Mouse (Mus musculus): Measurements from ENCODE around the gene Umps. TPM values are rescaled to one million over a fixed set of nuclear protein-coding genes. Genes with fewer than 3 reads are reported as not detected.

Umps gene
- 10 to 100 TPM in 2 of 26 experiments, 1 to 10 TPM in 20, under 1 TPM in 4; 0.51 to 13.5 (median 3.7) TPM for total RNA-seq (2018; cell fraction: chromatin; rRNA removed)
- total RNA-seq (2018; cell fraction: cytosol; rRNA removed) = 10 to 100 TPM in 19 of 26 experiments, 1 to 10 TPM in 7; 6.9 to 17.3 (median 12.8) TPM
- total RNA-seq (2018; cell fraction: nucleus; rRNA removed) = 10 to 100 TPM in 4 of 26 experiments, 1 to 10 TPM in 22; 2.0 to 17.8 (median 4.3) TPM
- 11.6 to 23.0 TPM (median 12.1 TPM) in 3 replicates for polyA plus RNA-seq (2018)

DNA sequence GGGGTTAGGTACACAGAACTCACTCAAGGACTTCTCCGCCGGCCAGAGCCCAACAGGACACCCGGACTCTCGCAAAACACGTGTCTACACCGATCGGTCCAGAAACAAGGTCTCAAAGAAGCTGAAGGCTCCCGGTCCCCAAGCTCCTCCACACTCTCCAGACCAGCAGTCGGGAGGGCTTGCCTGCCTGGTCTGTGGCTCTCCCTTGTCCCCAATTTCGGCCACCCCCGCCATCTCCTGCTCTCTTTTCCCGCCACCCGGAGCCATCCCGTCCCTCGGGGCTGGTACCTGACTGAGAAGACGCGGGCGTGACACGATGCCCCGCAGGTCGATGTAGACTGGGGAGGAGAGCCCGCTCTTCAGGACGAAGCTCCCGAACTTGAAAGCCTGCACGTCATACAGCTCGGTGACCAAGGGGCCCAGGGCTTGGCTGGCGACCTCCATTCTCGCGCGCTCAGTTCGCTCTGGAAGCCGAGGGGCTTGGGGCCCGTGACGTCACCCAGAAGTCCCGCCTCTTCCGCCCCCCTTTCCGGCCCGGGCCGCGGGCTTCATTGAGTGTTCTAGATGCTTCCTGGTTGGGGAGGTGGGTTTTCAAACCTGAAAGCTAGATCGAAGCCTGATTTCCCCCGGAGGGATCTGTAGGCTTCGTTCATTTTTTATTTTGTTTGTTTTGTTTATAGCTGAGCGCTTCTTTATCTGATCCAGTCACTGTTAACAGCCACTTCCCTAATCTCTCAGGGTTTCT lies at the start of gene Umps:
Umps (minus strand) TSS at position 501 of the 745 bp plus-strand sequence.
- peaks cover 8% of the 10 kb centered on the region; the same call in 1 of the 2 replicates for H3K36me3 ChIP-seq (ENCODE audit: inconsistent target)
- H3K79me2 ChIP-seq (ENCODE audit: inconsistent target) = peaks cover 35% of the 10 kb centered on the region
- H3K4me3 ChIP-seq (ENCODE audit: inconsistent target) = peak within 1 kb of the TSS; percentile 96
- 0% methylated on average over 44 of the region's 44 CpGs for WGBS (ENCODE audit: missing documents)
- H3K27ac ChIP-seq = peak within 1 kb of the TSS; percentile 64

DNA sequence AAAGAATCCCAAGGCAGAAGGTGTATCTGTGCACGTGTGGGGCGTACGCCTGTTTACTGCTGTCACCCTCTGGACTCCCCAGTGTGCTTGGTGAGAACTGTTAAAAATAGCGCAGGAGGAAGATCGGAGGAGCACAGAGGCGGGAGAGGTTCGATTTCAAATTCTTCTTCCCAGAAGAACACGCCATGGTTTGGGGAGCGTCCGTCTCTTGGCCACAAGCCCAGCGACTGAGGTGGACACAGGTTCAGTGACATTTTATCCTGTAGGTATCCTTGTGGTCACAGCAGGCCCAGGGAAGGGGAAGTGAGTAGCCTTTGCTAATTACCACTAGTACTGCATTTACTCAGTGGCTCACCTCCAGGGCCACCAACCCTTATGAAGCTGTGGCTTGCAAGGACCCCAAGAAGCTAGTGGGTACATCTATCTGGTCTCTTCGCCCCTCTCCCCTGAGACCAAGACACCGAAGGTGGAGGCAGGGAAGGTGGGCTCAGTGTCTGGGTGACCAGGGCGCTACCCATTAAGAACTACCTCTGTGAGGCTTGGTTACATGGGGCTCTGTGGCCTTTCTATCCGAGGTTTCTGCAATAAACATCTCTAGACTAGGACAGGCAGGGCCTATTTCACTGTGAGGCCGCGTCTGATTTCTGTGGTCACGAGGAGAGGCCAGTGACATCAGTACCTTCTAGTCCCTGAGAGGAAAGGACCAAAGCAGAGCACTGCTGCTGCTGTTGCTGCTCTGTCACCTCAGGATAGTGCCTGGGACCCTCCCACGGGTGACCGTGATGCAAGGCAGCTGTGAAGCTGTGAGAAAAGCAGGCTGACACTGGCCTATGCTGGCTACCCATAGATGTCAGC lies 45.4 kb upstream of the Umps start:
- WGBS (ENCODE audit: missing documents) = 85% methylated on average over 20 of the region's 20 CpGs
- no peaks in the 10 kb centered on the region for H3K79me2 ChIP-seq (ENCODE audit: inconsistent target)
- no peak overlapping the region for H3K27ac ChIP-seq
- no peak overlapping the region for H3K4me3 ChIP-seq (ENCODE audit: inconsistent target)
- no peaks in the 10 kb centered on the region for H3K36me3 ChIP-seq (ENCODE audit: inconsistent target)

DNA sequence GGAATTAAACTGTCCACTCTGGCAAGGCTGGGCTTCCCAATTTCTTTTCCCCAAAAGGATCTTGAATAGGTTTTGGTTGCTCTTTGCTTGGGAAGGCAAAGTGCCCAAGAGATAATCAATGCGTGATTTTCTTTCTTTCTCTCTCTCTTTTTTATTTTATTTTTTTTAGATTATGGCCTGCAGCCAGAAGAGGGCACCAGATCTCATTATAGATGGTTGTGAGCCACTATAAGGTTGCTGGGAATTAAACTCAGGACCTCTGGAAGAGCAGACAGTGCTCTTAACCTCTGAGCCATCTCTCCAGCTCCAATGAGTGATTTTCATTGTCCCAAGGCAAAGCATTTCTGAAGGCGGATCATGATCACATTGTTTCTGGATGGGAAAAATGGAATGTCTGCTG lies 42.7 kb upstream of the Umps start:
- no peaks in the 10 kb centered on the region for H3K79me2 ChIP-seq (ENCODE audit: inconsistent target)
- no peak overlapping the region for H3K27ac ChIP-seq
- 92% methylated on average over 2 of the region's 2 CpGs for WGBS (ENCODE audit: missing documents)
- no peak overlapping the region for H3K4me3 ChIP-seq (ENCODE audit: inconsistent target)
- H3K36me3 ChIP-seq (ENCODE audit: inconsistent target) = no peaks in the 10 kb centered on the region

DNA sequence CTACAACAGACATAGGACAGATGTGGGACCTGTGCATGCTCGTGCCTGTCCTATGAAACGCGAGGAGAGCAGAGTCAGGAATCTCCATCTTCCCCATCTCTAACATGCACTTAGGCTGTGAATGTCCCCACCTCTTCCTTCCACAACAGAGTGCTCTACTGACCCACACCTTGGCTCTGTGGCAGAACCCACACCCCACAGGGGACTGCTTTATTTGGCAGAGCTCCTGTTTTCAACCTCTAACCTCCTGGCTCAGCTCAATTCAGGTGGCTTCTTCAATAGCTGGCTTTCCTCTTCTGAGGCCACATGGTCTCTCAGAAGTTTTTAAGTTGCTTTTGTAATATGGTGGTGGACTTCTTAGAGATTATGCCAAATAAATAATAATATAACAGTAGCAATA lies 39.1 kb upstream of the Umps start:
- H3K36me3 ChIP-seq (ENCODE audit: inconsistent target) = no peaks in the 10 kb centered on the region
- WGBS (ENCODE audit: missing documents) = 94% methylated on average over 3 of the region's 3 CpGs
- no peak overlapping the region for H3K4me3 ChIP-seq (ENCODE audit: inconsistent target)

DNA sequence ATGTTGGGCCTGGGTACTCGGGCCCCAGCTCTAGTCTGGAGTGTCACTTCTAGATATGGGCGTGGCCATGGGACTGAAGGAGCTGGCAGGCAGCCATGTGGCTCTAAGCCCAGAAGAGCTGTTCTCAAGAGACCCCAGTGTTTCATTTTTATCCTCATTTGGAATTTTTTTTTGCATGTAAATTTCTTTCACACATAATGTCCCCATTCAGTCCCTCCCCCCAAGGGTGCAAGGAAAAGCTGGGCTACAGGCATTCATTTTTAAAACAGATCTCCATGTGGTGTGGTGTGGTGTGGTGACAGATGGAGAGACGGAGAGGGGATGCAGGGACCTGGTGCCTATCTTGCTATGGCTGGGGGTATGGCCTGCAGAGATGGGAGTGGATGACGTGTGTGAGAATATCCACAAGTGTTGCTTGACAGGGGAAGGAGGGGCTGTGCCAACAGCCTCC lies 37.3 kb upstream of the Umps start:
- WGBS (ENCODE audit: missing documents) = 65% methylated on average over 4 of the region's 4 CpGs
- Histone ChIP-seq H3K36me3 (ENCODE audit: inconsistent target) (no peaks in the 10 kb centered on the region), H3K27ac (no peak overlapping the region), H3K79me2 (ENCODE audit: inconsistent target) (no peaks in the 10 kb centered on the region), H3K4me3 (ENCODE audit: inconsistent target) (no peak overlapping the region)

More for the DNA sequence above, 39.1 kb upstream of the Umps start:
- Histone ChIP-seq H3K27ac (no peak overlapping the region), H3K79me2 (ENCODE audit: inconsistent target) (no peaks in the 10 kb centered on the region)

DNA sequence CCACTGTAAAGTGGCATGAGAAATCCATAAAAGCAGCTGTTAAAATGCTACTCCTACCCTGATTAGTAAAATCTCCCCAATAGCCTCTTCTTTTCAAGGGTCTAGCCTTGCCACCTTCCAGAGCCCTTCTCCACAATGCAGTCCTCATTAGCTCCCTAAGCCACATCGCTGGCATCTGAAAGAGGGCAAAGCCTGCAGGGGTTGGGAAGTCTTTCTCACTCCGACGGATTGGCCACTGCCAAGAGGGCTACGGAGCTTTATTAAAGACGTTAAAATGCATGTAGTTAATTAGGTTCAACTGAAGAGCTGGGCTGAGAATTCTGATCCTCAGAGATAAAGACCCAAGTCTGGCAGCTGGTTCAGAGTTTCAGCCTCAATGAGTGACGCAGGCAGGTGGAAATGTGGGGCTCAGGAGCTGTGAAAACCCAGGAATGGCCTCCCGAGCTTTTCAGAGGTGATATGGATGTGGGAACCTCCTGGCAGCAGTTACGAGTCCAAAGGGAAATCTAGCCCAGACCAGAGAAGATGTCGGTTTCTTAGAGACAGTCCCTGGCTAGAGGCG lies 36.8 kb upstream of the Umps start:
- no peaks in the 10 kb centered on the region for H3K79me2 ChIP-seq (ENCODE audit: inconsistent target)
- H3K4me3 ChIP-seq (ENCODE audit: inconsistent target) = no peak overlapping the region
- no peak overlapping the region for H3K27ac ChIP-seq
- no peaks in the 10 kb centered on the region for H3K36me3 ChIP-seq (ENCODE audit: inconsistent target)
- WGBS (ENCODE audit: missing documents) = 91% methylated on average over 10 of the region's 10 CpGs

DNA sequence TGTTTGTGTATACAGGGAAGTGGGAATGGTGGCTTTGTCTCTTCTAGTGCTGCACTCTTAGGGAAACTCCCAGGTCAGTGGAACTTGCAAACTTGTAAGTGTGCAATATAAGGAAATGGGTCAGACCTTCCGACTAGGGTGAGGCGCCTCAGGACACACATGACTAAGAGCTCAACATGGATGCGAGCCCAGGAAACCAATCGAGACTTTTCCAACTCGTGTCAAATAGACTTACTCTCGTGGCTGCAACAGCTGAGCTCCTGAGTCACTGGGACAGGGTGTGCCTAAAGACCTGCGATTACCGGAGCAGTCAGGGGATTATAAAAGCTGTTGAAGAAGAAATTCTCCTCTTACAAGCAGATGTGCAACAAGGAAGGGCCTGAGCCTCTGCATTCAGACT lies 33.9 kb upstream of the Umps start:
- H3K79me2 ChIP-seq (ENCODE audit: inconsistent target) = no peaks in the 10 kb centered on the region
- WGBS (ENCODE audit: missing documents) = 83% methylated on average over 7 of the region's 8 CpGs
- H3K27ac ChIP-seq = no peak overlapping the region
- H3K4me3 ChIP-seq (ENCODE audit: inconsistent target) = no peak overlapping the region
- H3K36me3 ChIP-seq (ENCODE audit: inconsistent target) = no peaks in the 10 kb centered on the region

DNA sequence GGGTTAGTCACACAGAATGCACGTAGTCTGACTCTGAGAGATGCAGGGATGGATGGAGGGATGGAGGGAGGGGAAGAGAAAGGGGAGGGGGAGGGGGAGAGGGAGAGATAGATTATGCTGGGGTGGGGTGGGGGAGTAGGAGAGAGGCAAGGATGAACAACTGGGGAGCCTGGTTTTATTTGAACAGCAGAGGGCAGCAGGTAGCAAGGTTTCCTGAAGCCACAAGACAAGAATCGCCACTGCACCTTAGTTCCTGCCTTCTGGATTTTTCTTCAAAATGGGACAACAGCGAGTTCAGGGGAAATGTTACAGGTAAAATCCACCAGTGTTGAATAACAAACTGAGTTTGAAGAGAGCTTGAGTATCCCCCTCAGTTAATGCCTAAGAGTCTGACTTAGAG lies 32.5 kb upstream of the Umps start:
- Histone ChIP-seq H3K4me3 (ENCODE audit: inconsistent target) (no peak overlapping the region), H3K79me2 (ENCODE audit: inconsistent target) (no peaks in the 10 kb centered on the region), H3K27ac (no peak overlapping the region), H3K36me3 (ENCODE audit: inconsistent target) (no peaks in the 10 kb centered on the region)
- WGBS (ENCODE audit: missing documents) = 13% methylated on average over 3 of the region's 3 CpGs

DNA sequence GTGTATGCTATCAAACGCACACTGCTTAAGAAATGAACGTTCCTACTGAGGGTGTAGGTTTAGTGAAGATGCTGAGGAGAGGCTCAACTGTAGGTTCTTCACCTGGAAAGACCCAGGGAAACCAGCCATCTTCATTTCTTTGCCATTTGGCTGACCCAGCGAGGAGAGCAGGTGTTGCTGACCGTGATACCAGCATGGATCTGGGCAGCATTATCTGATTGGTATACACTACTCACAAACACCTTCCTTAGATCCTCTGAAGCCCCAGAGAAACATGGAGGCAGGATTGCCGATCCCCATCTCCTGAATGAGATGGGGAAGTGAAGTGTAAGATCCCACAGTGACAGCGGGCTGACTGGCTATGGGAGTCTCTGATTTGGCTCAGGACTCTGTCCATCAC lies 31.2 kb upstream of the Umps start:
- H3K79me2 ChIP-seq (ENCODE audit: inconsistent target) = no peaks in the 10 kb centered on the region
- no peaks in the 10 kb centered on the region for H3K36me3 ChIP-seq (ENCODE audit: inconsistent target)
- no peak overlapping the region for H3K27ac ChIP-seq
- 87% methylated on average over 5 of the region's 6 CpGs for WGBS (ENCODE audit: missing documents)
- no peak overlapping the region for H3K4me3 ChIP-seq (ENCODE audit: inconsistent target)

DNA sequence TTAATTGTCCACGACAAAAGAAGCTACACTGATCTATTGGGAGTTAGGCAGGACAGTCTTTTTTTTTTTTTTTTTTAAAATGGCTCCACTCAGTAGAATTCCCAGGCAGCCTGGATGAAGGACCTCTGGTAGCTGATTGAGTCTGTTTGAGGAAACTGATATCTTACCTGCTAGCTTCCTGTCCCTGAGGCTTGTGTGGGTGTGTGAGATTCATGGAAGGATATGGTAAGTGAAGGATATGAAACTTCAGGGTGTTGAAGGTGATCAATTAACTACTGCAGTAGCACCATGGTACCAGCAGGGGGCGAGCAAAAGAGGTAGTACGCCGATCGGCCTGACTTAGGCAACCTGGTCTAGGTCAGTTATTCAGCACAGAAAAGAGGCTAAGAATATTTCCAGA lies 29.2 kb upstream of the Umps start:
- H3K4me3 ChIP-seq (ENCODE audit: inconsistent target) = no peak overlapping the region
- H3K79me2 ChIP-seq (ENCODE audit: inconsistent target) = no peaks in the 10 kb centered on the region
- H3K27ac ChIP-seq = no peak overlapping the region
- H3K36me3 ChIP-seq (ENCODE audit: inconsistent target) = no peaks in the 10 kb centered on the region
- 4% methylated on average over 5 of the region's 5 CpGs for WGBS (ENCODE audit: missing documents)

DNA sequence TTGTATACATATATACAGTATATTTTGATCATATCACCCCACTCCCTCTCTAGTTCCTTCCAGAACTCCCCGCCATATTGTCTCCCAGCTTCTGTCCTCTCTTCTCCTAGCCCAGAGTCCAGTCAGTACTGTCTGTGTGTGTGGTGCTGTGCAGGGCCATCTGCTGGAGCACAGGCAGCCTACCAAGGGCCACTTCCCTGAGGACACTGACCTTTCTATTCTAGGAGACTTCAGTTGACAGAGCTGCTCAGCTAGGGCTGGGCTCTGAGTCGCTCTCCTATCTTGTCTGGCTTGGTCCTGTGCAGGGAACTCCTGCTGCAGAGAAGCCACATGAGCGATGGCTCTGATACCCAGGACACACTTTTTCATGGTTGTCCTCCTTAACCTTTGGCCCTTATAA lies 28.7 kb upstream of the Umps start:
- no peak overlapping the region for H3K4me3 ChIP-seq (ENCODE audit: inconsistent target)
- H3K79me2 ChIP-seq (ENCODE audit: inconsistent target) = no peaks in the 10 kb centered on the region
- H3K27ac ChIP-seq = no peak overlapping the region
- 93% methylated on average over 3 of the region's 3 CpGs for WGBS (ENCODE audit: missing documents)
- H3K36me3 ChIP-seq (ENCODE audit: inconsistent target) = no peaks in the 10 kb centered on the region

DNA sequence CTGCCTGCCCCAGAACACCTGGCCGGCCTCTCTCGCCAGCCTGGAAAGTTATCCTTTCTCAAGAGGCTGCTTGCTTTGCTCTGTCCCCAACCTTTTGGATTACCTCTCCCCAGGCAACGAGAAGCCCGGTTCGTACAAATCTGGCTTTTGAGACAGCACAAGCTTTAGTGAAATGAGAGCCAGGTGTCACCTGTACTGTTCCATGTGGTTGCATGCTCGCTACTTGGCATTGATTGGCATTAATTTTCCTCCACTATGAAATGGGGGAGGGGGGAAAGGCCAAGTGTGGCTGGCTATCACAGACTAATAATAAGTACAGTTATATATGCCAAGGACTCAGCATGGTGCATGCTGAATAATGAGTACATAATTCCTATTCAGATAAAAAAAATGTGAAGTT lies 27.5 kb upstream of the Umps start:
- WGBS (ENCODE audit: missing documents) = 96% methylated on average over 6 of the region's 6 CpGs
- no peak overlapping the region for H3K4me3 ChIP-seq (ENCODE audit: inconsistent target)
- H3K79me2 ChIP-seq (ENCODE audit: inconsistent target) = no peaks in the 10 kb centered on the region
- no peak overlapping the region for H3K27ac ChIP-seq
- no peaks in the 10 kb centered on the region for H3K36me3 ChIP-seq (ENCODE audit: inconsistent target)

DNA sequence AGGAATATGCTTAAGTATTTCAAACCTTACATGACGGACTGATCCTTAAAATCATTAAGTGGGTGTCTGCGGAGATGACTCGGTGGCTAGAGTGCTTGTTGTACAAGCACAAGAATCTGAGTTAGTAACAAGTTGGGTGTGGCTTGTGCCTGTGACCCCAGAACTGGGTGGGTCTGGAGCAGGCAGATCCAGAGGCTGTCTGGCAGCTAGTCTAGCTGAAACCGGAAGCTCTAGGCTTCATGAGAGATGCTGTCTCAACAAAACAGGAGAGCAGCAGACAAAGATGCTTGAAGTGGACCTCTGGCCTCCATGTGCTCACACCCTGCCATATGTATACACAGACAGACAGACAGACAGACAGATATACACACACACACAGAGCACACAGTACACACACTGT lies 23.9 kb upstream of the Umps start:
- 96% methylated on average over 4 of the region's 4 CpGs for WGBS (ENCODE audit: missing documents)
- Histone ChIP-seq H3K27ac (no peak overlapping the region), H3K79me2 (ENCODE audit: inconsistent target) (no peaks in the 10 kb centered on the region), H3K36me3 (ENCODE audit: inconsistent target) (no peaks in the 10 kb centered on the region), H3K4me3 (ENCODE audit: inconsistent target) (no peak overlapping the region)

DNA sequence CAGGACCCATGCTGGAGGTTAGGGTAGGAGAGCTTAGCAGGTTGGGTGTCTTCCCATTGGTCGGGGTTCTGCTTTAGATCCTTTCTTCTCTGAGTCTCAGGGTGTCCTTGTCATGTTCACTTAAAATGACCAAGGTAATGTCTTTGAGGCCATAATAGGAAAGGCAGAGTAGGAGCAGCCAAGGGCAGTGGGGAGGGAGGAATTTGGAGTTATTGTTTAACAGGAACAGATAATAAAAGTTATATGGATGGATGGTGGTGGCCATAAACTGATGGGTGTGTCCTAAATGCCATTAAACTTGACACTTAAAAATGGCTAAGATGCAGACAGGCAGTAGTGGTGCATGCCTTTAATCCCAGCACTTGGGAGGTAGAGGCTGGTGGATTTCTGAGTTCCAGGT lies 22.3 kb upstream of the Umps start:
- Histone ChIP-seq H3K36me3 (ENCODE audit: inconsistent target) (no peaks in the 10 kb centered on the region), H3K4me3 (ENCODE audit: inconsistent target) (no peak overlapping the region), H3K27ac (no peak overlapping the region), H3K79me2 (ENCODE audit: inconsistent target) (no peaks in the 10 kb centered on the region)
- WGBS (ENCODE audit: missing documents) = 100% methylated on average over 1 of the region's 1 CpGs

Measured in macrophage (primary cell).